ENCODE assay signal across 23 mouse cellular contexts in genomic region chr19:4387276-4387675, GRCm38 (mm10). TPM values are rescaled to one million over a fixed set of nuclear protein-coding genes. Genes with fewer than 3 reads are reported as not detected.
DNase-seq lines count a peak whose midpoint lies in the region; ATAC-seq and TF ChIP-seq lines count a peak whose summit lies in the region.
"Had no signal": no experiment of that assay in that cellular context is flagged by ENCODE, and none has a peak within 500 bp of the region (broad histone marks: within the 10 kb centered on the region; RNA-seq: fewer than 3 reads in every experiment).

No protein-coding gene starts in this region.

- ATAC-seq in intestine, postnatal 0 days = peak; percentile 80
- ATAC-seq in intestine, embryonic 15.5 days = no peak
- no peak for ATAC-seq in midbrain, embryonic 11.5 days (ENCODE audit: low FRiP score)
- no peak for ATAC-seq in midbrain, postnatal 0 days (ENCODE audit: low FRiP score)
- ATAC-seq: activated CD4-positive, CD25-positive, alpha-beta regulatory T cell, adult 4 months; CD4-positive, CD25-positive, alpha-beta regulatory T cell, adult 4 months; Patski had no signal

- peaks cover 17% of the 10 kb centered on the region; the same call in 1 of the 2 replicates for H3K36me3 ChIP-seq in intestine, postnatal 0 days (ENCODE audit: control insufficient read depth, insufficient read depth)
- no peaks in the 10 kb centered on the region for H3K36me3 ChIP-seq in intestine, embryonic 15.5 days
- 0 out of 2 replicates have a peak, but pooled peaks cover 2% of the 10 kb centered on the region for H3K36me3 ChIP-seq in midbrain, embryonic 11.5 days (ENCODE audit: control insufficient read depth, insufficient read depth, low read length)
- no peaks in the 10 kb centered on the region for H3K36me3 ChIP-seq in midbrain, postnatal 0 days (ENCODE audit: insufficient read depth, low read length)
- H3K36me3 ChIP-seq in small intestine, adult 2 months (ENCODE audit: control insufficient read depth, insufficient read depth, low read length) = peaks cover 24% of the 10 kb centered on the region

- no peak for TF ChIP-seq CTCF in intestine, postnatal 0 days (IDR thresholded peaks at IDR 0.05; ENCODE audit: low read depth)
- no peak for TF ChIP-seq CTCF in midbrain, postnatal 0 days (IDR thresholded peaks at IDR 0.05)
- no peak for TF ChIP-seq CTCF in small intestine, adult 2 months (IDR thresholded peaks at IDR 0.05; ENCODE audit: extremely low read depth, insufficient read length, insufficient replicate concordance, low read depth, low read length)

- H3K9me3 ChIP-seq in intestine, postnatal 0 days (ENCODE audit: control insufficient read depth) = no peaks in the 10 kb centered on the region
- no peaks in the 10 kb centered on the region for H3K9me3 ChIP-seq in intestine, embryonic 15.5 days
- H3K9me3 ChIP-seq in midbrain, embryonic 11.5 days (ENCODE audit: control insufficient read depth, low read length) = no peaks in the 10 kb centered on the region
- H3K9me3 ChIP-seq in midbrain, postnatal 0 days (ENCODE audit: low read length) = no peaks in the 10 kb centered on the region
- H3K9me3 ChIP-seq: G1E had no signal

- no peak overlapping the region for H3K4me3 ChIP-seq in intestine, postnatal 0 days (ENCODE audit: low read depth, low read length)
- H3K4me3 ChIP-seq in intestine, embryonic 15.5 days (replicated peaks) = no peak overlapping the region
- no peak overlapping the region for H3K4me3 ChIP-seq in midbrain, embryonic 11.5 days (ENCODE audit: low read depth, low read length)
- H3K4me3 ChIP-seq in midbrain, postnatal 0 days (ENCODE audit: low read depth, low read length) = no peak overlapping the region
- H3K4me3 ChIP-seq in small intestine, adult 2 months (ENCODE audit: low read depth, low read length) = no peak overlapping the region

- intact Hi-C loops in left cerebral cortex, postnatal 10 days (cut with DNase I) = no loop called here

- DNase-seq in midbrain, embryonic 11.5 days (ENCODE audit: low spot score, missing footprints) = peak; percentile 56
- no peak for DNase-seq in midbrain, postnatal 0 days (ENCODE audit: low spot score)
- DNase-seq in large intestine, adult 2 months (ENCODE audit: low read depth, low spot score) = peak; percentile 36
- DNase-seq in left cerebral cortex, postnatal 10 days (ENCODE audit: extremely low spot score in 1 of 2, low spot score in 2 of 2) = no peak
- DNase-seq in spleen, postnatal 14 days (ENCODE audit: low spot score in 2 of 2) = no peak
- DNase-seq: adrenal gland, adult 2 months; adrenal gland, adult 8-10 months; adrenal gland, postnatal 10 days; adrenal gland, postnatal 14 days; adrenal gland, postnatal 25 days; adrenal gland, postnatal 36 days; B cell, adult 2 months; cerebellum, adult 11 months; cerebellum, adult 11-12 months had no signal

- TF ChIP-seq POLR2A in small intestine, adult 2 months (IDR thresholded peaks at IDR 0.05; ENCODE audit: low read depth, low read length) = no peak

- H3K27ac ChIP-seq in intestine, postnatal 0 days (ENCODE audit: low read depth, low read length) = no peak overlapping the region
- H3K27ac ChIP-seq in intestine, embryonic 15.5 days = no peak overlapping the region
- no peak overlapping the region for H3K27ac ChIP-seq in midbrain, embryonic 11.5 days (ENCODE audit: low read depth, low read length)
- H3K27ac ChIP-seq in midbrain, postnatal 0 days (ENCODE audit: low read depth, low read length) = no peak overlapping the region
- H3K27ac ChIP-seq in small intestine, adult 2 months (ENCODE audit: insufficient read depth, low read depth, low read length) = peak overlapping the region; percentile 76

- no peak overlapping the region for H3K4me2 ChIP-seq in intestine, postnatal 0 days (replicated peaks; ENCODE audit: low read depth)
- no peak overlapping the region for H3K4me2 ChIP-seq in intestine, embryonic 15.5 days (replicated peaks)
- no peak overlapping the region for H3K4me2 ChIP-seq in midbrain, embryonic 11.5 days
- no peak overlapping the region for H3K4me2 ChIP-seq in midbrain, postnatal 0 days (ENCODE audit: low read depth, low read length, poor library complexity, severe bottlenecking)

- no peaks in the 10 kb centered on the region for H3K27me3 ChIP-seq in intestine, postnatal 0 days (replicated peaks; ENCODE audit: control insufficient read depth, insufficient read depth, low read length)
- H3K27me3 ChIP-seq in intestine, embryonic 15.5 days (replicated peaks) = no peaks in the 10 kb centered on the region
- no peaks in the 10 kb centered on the region for H3K27me3 ChIP-seq in midbrain, embryonic 11.5 days (ENCODE audit: control insufficient read depth, insufficient read depth, low read length)
- H3K27me3 ChIP-seq in midbrain, postnatal 0 days (ENCODE audit: insufficient read depth, low read length) = no peaks in the 10 kb centered on the region
- no peaks in the 10 kb centered on the region for H3K27me3 ChIP-seq in small intestine, adult 2 months (ENCODE audit: control insufficient read depth, insufficient read depth, low read length)
- H3K27me3 ChIP-seq: CH12.LX, Patski had no signal

- no peak overlapping the region for H3K9ac ChIP-seq in intestine, postnatal 0 days (ENCODE audit: low read depth, low read length)
- H3K9ac ChIP-seq in intestine, embryonic 15.5 days = no peak overlapping the region
- H3K9ac ChIP-seq in midbrain, embryonic 11.5 days (ENCODE audit: low read length) = no peak overlapping the region
- no peak overlapping the region for H3K9ac ChIP-seq in midbrain, postnatal 0 days (replicated peaks; ENCODE audit: low read length, poor library complexity, severe bottlenecking)

- H3K4me1 ChIP-seq in intestine, postnatal 0 days (replicated peaks; ENCODE audit: control insufficient read depth, insufficient read depth, low read length) = no peaks in the 10 kb centered on the region
- no peaks in the 10 kb centered on the region for H3K4me1 ChIP-seq in intestine, embryonic 15.5 days (replicated peaks)
- H3K4me1 ChIP-seq in midbrain, embryonic 11.5 days (ENCODE audit: control insufficient read depth, insufficient read depth, low read length) = no peaks in the 10 kb centered on the region
- no peaks in the 10 kb centered on the region for H3K4me1 ChIP-seq in midbrain, postnatal 0 days (ENCODE audit: insufficient read depth, low read length)
- peaks cover 1% of the 10 kb centered on the region; the same call in 1 of the 2 replicates for H3K4me1 ChIP-seq in small intestine, adult 2 months (ENCODE audit: control insufficient read depth, insufficient read depth, insufficient read length, low read length)

RNA-seq across cellular contexts. Expression of gene Kdm2a, which starts 10.8 kb away (rescaled TPM):
- 21.0 and 21.2 TPM in 2 replicates for polyA plus RNA-seq in intestine, postnatal 0 days (2015; fragmentation: Nextera tagmentation; extraction: Ambion mirVana)
- polyA plus RNA-seq in intestine, embryonic 15.5 days (2015; fragmentation: Nextera tagmentation; extraction: Ambion mirVana) = 37.5 and 38.9 TPM in 2 replicates
- polyA plus RNA-seq in midbrain, embryonic 11.5 days (2014; fragmentation: Nextera tagmentation; extraction: Ambion mirVana) = 34.9 and 42.0 TPM in 2 replicates
- total RNA-seq in midbrain, postnatal 0 days (2014; rRNA removed) = 64.9 and 103 TPM in 2 replicates
- polyA plus RNA-seq in midbrain, postnatal 0 days (2015; fragmentation: Nextera tagmentation; extraction: Ambion mirVana) = 17.8 and 18.4 TPM in 2 replicates
- polyA plus RNA-seq in large intestine, adult 2 months (2012; rRNA removed) = 64.6 and 107 TPM in 2 replicates
- polyA plus RNA-seq in small intestine, adult 2 months (2012; rRNA removed) = 37.8 and 100 TPM in 2 replicates
- total RNA-seq in left cerebral cortex, postnatal 10 days (2021) = 10 to 100 TPM; 66.6 to 67.3 TPM

RNA-seq across cellular contexts. Expression of gene Rhod, which starts 52.0 kb away (rescaled TPM):
- 54.8 and 60.3 TPM in 2 replicates for polyA plus RNA-seq in intestine, postnatal 0 days (2015; fragmentation: Nextera tagmentation; extraction: Ambion mirVana)
- polyA plus RNA-seq in intestine, embryonic 15.5 days (2015; fragmentation: Nextera tagmentation; extraction: Ambion mirVana) = 20.0 and 21.6 TPM in 2 replicates
- polyA plus RNA-seq in midbrain, embryonic 11.5 days (2014; fragmentation: Nextera tagmentation; extraction: Ambion mirVana) = 10.9 and 11.1 TPM in 2 replicates
- total RNA-seq in midbrain, postnatal 0 days (2014; rRNA removed) = 4.3 and 6.2 TPM in 2 replicates
- polyA plus RNA-seq in midbrain, postnatal 0 days (2015; fragmentation: Nextera tagmentation; extraction: Ambion mirVana) = 2.7 and 4.5 TPM in 2 replicates
- 46.4 and 88.5 TPM in 2 replicates for polyA plus RNA-seq in large intestine, adult 2 months (2012; rRNA removed)
- 56.0 and 168 TPM in 2 replicates for polyA plus RNA-seq in small intestine, adult 2 months (2012; rRNA removed)
- total RNA-seq in left cerebral cortex, postnatal 10 days (2021) = 1 to 10 TPM in 1 of 2 experiments, under 1 TPM in 1; 0.95 to 1.7 TPM
- total RNA-seq: MEL had no signal

Comparison
In these comparisons a context has a peak if more than half of its experiments do, and no peak if none do; other contexts are left out.
1. DNase-seq: peak in midbrain, embryonic 11.5 days (single experiment) and large intestine, adult 2 months (single experiment); none in midbrain, postnatal 0 days (single experiment), left cerebral cortex, postnatal 10 days (0 of 2) and spleen, postnatal 14 days (0 of 2).